Mouse (Mus musculus) heart, adult 11 months (tissue): Measurements from ENCODE around the gene Por.

Experiments
- DNase-seq: peaks from one replicate; pipeline ENCODE4 v3.0.0; 2022

Por gene

DNA sequence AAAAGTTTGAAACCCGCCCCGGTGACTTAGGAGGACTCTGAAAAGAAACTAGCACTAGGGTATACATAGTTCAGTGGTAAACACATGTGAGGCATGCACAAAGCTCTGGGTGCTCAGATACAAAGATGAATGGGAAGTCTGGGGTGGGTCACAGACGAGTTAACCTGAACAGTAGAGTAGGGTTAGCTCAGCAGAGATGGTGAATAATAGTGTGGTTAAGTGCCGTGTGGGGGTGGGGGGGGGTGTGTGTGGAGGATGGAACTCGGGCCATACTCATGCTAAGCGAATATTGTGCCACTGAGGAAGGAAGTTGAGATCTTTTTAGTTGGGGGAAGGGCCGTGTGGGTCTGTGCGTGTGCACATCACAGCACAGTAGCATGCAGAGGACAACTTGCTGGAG lies 110.5 kb downstream of the Por start:
- DNase-seq, result no peak

DNA sequence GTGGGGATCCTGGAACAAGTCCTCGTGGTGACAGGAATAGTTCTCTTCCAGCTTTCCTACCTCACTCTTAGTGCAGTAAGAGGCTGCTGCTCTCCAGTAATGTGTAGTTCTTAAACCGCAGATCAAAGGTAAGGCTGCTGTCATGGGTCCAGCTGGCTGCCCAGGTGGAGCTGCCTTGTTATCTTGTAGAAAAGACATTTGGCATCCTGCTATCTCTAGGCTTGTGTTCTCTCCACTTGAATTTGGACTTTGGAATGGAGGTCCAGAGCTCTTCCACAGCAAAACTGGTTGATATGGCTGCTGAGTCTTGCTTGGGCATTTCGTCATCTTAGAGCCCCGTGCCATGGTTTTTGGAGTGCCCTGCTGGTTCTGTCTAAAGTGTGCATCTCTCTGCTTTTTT lies 113.1 kb downstream of the Por start:
- no peak for DNase-seq
